Mouse (Mus musculus): Measurements from ENCODE around the gene Pgm2l1. TPM values are rescaled to one million over a fixed set of nuclear protein-coding genes. Genes with fewer than 3 reads are reported as not detected.

Pgm2l1 gene
- polyA plus RNA-seq, 1 experiment from 2014 or later = 33.7 TPM

- Histone ChIP-seq H3K27ac (ENCODE audit: low read depth, low read length) (no peak overlapping the region), H3K9ac (ENCODE audit: low read depth, low read length) (no peak overlapping the region), H3K9me3 (ENCODE audit: control insufficient read depth, low read length) (no peaks in the 10 kb centered on the region), H3K27me3 (replicated peaks; ENCODE audit: control insufficient read depth, insufficient read depth, low read length) (no peaks in the 10 kb centered on the region), H3K4me2 (ENCODE audit: low read length) (no peak overlapping the region), H3K4me3 (ENCODE audit: low read length) (no peak overlapping the region), H3K36me3 (ENCODE audit: control insufficient read depth, insufficient read depth, low read length) (no peaks in the 10 kb centered on the region), H3K4me1 (ENCODE audit: control insufficient read depth, insufficient read depth, low read depth, low read length) (peaks cover 7% of the 10 kb centered on the region)
- WGBS = 34% methylated on average over 3 of the region's 3 CpGs
- no peak for ATAC-seq
These were observed 54.4 kb downstream of the Pgm2l1 start for GRCm38 (mm10) chr7:100281596-100281995.

- Histone ChIP-seq H3K9me3 (ENCODE audit: control insufficient read depth, low read length) (no peaks in the 10 kb centered on the region), H3K4me3 (ENCODE audit: low read length) (no peak overlapping the region), H3K27me3 (replicated peaks; ENCODE audit: control insufficient read depth, insufficient read depth, low read length) (no peaks in the 10 kb centered on the region), H3K9ac (ENCODE audit: low read depth, low read length) (no peak overlapping the region), H3K36me3 (ENCODE audit: control insufficient read depth, insufficient read depth, low read length) (no peaks in the 10 kb centered on the region), H3K27ac (ENCODE audit: low read depth, low read length) (no peak overlapping the region), H3K4me2 (ENCODE audit: low read length) (no peak overlapping the region), H3K4me1 (ENCODE audit: control insufficient read depth, insufficient read depth, low read depth, low read length) (peaks cover 11% of the 10 kb centered on the region)
- 17% methylated on average over 3 of the region's 3 CpGs for WGBS
- no peak for ATAC-seq
These were observed 56.1 kb downstream of the Pgm2l1 start for GRCm38 (mm10) chr7:100283298-100283697.

- Histone ChIP-seq H3K4me3 (ENCODE audit: low read length) (peak within 1 kb of the TSS; percentile 60), H3K4me1 (ENCODE audit: control insufficient read depth, insufficient read depth, low read depth, low read length) (peaks cover 13% of the 10 kb centered on the region), H3K9me3 (ENCODE audit: control insufficient read depth, low read length) (no peaks in the 10 kb centered on the region), H3K27me3 (replicated peaks; ENCODE audit: control insufficient read depth, insufficient read depth, low read length) (no peaks in the 10 kb centered on the region), H3K36me3 (ENCODE audit: control insufficient read depth, insufficient read depth, low read length) (no peaks in the 10 kb centered on the region), H3K27ac (ENCODE audit: low read depth, low read length) (0 out of 2 replicates have a peak within 1 kb of the TSS, but pooled peaks have one; percentile 32), H3K4me2 (ENCODE audit: low read length) (peak within 1 kb of the TSS; percentile 98), H3K9ac (ENCODE audit: low read depth, low read length) (peak within 1 kb of the TSS; percentile 78)
- under 1% methylated on average over 48 of the region's 53 CpGs for WGBS
- ATAC-seq = peak; percentile 69
These were observed 58.2 kb downstream of the Pgm2l1 start, which contains the start of gene P4ha3 for GRCm38 (mm10) chr7:100285383-100285782. Gene P4ha3, plus strand, starts transcription at chr7:100285520.

- H3K36me3 ChIP-seq (ENCODE audit: control insufficient read depth, insufficient read depth, low read length) = no peaks in the 10 kb centered on the region
- H3K9me3 ChIP-seq (ENCODE audit: control insufficient read depth, low read length) = no peaks in the 10 kb centered on the region
- no peak overlapping the region for H3K9ac ChIP-seq (ENCODE audit: low read depth, low read length)
- 26% methylated on average over 7 of the region's 7 CpGs for WGBS
- ATAC-seq = 0 out of 2 replicates have a peak, but pooled peaks have one; percentile 35
- no peak overlapping the region for H3K4me3 ChIP-seq (ENCODE audit: low read length)
- peaks cover 13% of the 10 kb centered on the region for H3K4me1 ChIP-seq (ENCODE audit: control insufficient read depth, insufficient read depth, low read depth, low read length)
- H3K27me3 ChIP-seq (replicated peaks; ENCODE audit: control insufficient read depth, insufficient read depth, low read length) = no peaks in the 10 kb centered on the region
- H3K4me2 ChIP-seq (ENCODE audit: low read length) = peak overlapping the region; percentile 29
- H3K27ac ChIP-seq (ENCODE audit: low read depth, low read length) = peak overlapping the region; percentile 65
These were observed 60.8 kb downstream of the Pgm2l1 start for GRCm38 (mm10) chr7:100287748-100288578.

- ATAC-seq = 0 out of 2 replicates have a peak, but pooled peaks have one; percentile 19
- 36% methylated on average over 11 of the region's 11 CpGs for WGBS
- Histone ChIP-seq H3K4me1 (ENCODE audit: control insufficient read depth, insufficient read depth, low read depth, low read length) (peaks cover 13% of the 10 kb centered on the region), H3K36me3 (ENCODE audit: control insufficient read depth, insufficient read depth, low read length) (no peaks in the 10 kb centered on the region), H3K4me3 (ENCODE audit: low read length) (no peak overlapping the region), H3K27ac (ENCODE audit: low read depth, low read length) (peak overlapping the region; percentile 48), H3K9me3 (ENCODE audit: control insufficient read depth, low read length) (no peaks in the 10 kb centered on the region), H3K4me2 (ENCODE audit: low read length) (peak overlapping the region; percentile 29), H3K27me3 (replicated peaks; ENCODE audit: control insufficient read depth, insufficient read depth, low read length) (no peaks in the 10 kb centered on the region), H3K9ac (ENCODE audit: low read depth, low read length) (no peak overlapping the region)
These were observed 61.4 kb downstream of the Pgm2l1 start for GRCm38 (mm10) chr7:100288622-100289021.

GRCm38 (mm10) chr7:100293546-100293945 lies 66.4 kb downstream of the Pgm2l1 start:
- 88% methylated on average over 8 of the region's 8 CpGs for WGBS
- Histone ChIP-seq H3K27me3 (replicated peaks; ENCODE audit: control insufficient read depth, insufficient read depth, low read length) (no peaks in the 10 kb centered on the region), H3K9ac (ENCODE audit: low read depth, low read length) (no peak overlapping the region), H3K9me3 (ENCODE audit: control insufficient read depth, low read length) (no peaks in the 10 kb centered on the region), H3K4me2 (ENCODE audit: low read length) (no peak overlapping the region), H3K4me1 (ENCODE audit: control insufficient read depth, insufficient read depth, low read depth, low read length) (peaks cover 2% of the 10 kb centered on the region), H3K27ac (ENCODE audit: low read depth, low read length) (no peak overlapping the region), H3K36me3 (ENCODE audit: control insufficient read depth, insufficient read depth, low read length) (no peaks in the 10 kb centered on the region), H3K4me3 (ENCODE audit: low read length) (no peak overlapping the region)
- ATAC-seq = no peak

- no peaks in the 10 kb centered on the region for H3K36me3 ChIP-seq (ENCODE audit: control insufficient read depth, insufficient read depth, low read length)
- H3K4me2 ChIP-seq (ENCODE audit: low read length) = no peak overlapping the region
- H3K4me1 ChIP-seq (ENCODE audit: control insufficient read depth, insufficient read depth, low read depth, low read length) = peaks cover 2% of the 10 kb centered on the region; the same call in 1 of the 2 replicates
- no peaks in the 10 kb centered on the region for H3K9me3 ChIP-seq (ENCODE audit: control insufficient read depth, low read length)
- no peak overlapping the region for H3K27ac ChIP-seq (ENCODE audit: low read depth, low read length)
- no peak for ATAC-seq
- 76% methylated on average over 2 of the region's 2 CpGs for WGBS
- H3K4me3 ChIP-seq (ENCODE audit: low read length) = no peak overlapping the region
- H3K9ac ChIP-seq (ENCODE audit: low read depth, low read length) = no peak overlapping the region
- no peaks in the 10 kb centered on the region for H3K27me3 ChIP-seq (replicated peaks; ENCODE audit: control insufficient read depth, insufficient read depth, low read length)
These were observed 68.6 kb downstream of the Pgm2l1 start for GRCm38 (mm10) chr7:100295745-100296144.

GRCm38 (mm10) chr7:100296699-100297098 lies 69.5 kb downstream of the Pgm2l1 start:
- H3K27ac ChIP-seq (ENCODE audit: low read depth, low read length) = no peak overlapping the region
- no peaks in the 10 kb centered on the region for H3K36me3 ChIP-seq (ENCODE audit: control insufficient read depth, insufficient read depth, low read length)
- no peak overlapping the region for H3K4me2 ChIP-seq (ENCODE audit: low read length)
- H3K27me3 ChIP-seq (replicated peaks; ENCODE audit: control insufficient read depth, insufficient read depth, low read length) = no peaks in the 10 kb centered on the region
- no peak overlapping the region for H3K9ac ChIP-seq (ENCODE audit: low read depth, low read length)
- H3K4me3 ChIP-seq (ENCODE audit: low read length) = no peak overlapping the region
- H3K4me1 ChIP-seq (ENCODE audit: control insufficient read depth, insufficient read depth, low read depth, low read length) = peaks cover 2% of the 10 kb centered on the region; the same call in 1 of the 2 replicates
- 74% methylated on average over 6 of the region's 6 CpGs for WGBS
- no peak for ATAC-seq
- no peaks in the 10 kb centered on the region for H3K9me3 ChIP-seq (ENCODE audit: control insufficient read depth, low read length)

GRCm38 (mm10) chr7:100298861-100299510 lies 71.8 kb downstream of the Pgm2l1 start:
- H3K9me3 ChIP-seq (ENCODE audit: control insufficient read depth, low read length) = no peaks in the 10 kb centered on the region
- H3K4me3 ChIP-seq (ENCODE audit: low read length) = no peak overlapping the region
- no peaks in the 10 kb centered on the region for H3K36me3 ChIP-seq (ENCODE audit: control insufficient read depth, insufficient read depth, low read length)
- H3K9ac ChIP-seq (ENCODE audit: low read depth, low read length) = no peak overlapping the region
- no peak for ATAC-seq
- no peak overlapping the region for H3K27ac ChIP-seq (ENCODE audit: low read depth, low read length)
- H3K27me3 ChIP-seq (replicated peaks; ENCODE audit: control insufficient read depth, insufficient read depth, low read length) = no peaks in the 10 kb centered on the region
- 80% methylated on average over 14 of the region's 14 CpGs for WGBS
- H3K4me1 ChIP-seq (ENCODE audit: control insufficient read depth, insufficient read depth, low read depth, low read length) = peaks cover 2% of the 10 kb centered on the region; the same call in 1 of the 2 replicates
- H3K4me2 ChIP-seq (ENCODE audit: low read length) = no peak overlapping the region
